Mouse (Mus musculus): ENCODE measurements at regions not wholly inside any gene's neighbourhood (a gene's known extent, or its start where the extent isn't known, plus 50 kb on each side); places are given as distances from the start of the nearest gene placed in this dataset.
"Not testable (repeated sequence)": the region's sequence is repeated elsewhere in the genome, so short reads cannot be mapped to it uniquely, and the experiment has no call there.

DNA sequence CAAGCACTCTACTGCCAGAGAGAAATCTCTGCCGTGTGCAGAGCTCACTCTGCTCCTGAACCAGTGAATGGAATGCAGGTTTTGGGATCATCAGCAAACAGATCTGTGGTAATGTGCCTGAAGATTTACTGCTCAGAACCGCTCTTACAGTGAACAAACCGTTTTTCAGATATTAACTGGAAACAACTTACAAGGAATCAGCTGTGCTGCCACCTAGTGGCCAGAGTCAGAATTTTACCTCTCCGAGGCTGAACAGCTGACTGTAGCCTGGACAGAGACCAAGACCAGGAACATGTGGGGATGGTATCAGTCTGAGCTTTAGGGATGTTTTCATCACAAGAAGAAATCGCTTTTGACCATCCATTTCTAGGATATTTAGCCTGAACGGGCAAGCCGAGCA is 65.3 kb downstream of the Gm15023 start:
- H3K4me3 ChIP-seq (ENCODE audit: insufficient read depth, low read depth, low read length); H3K27ac ChIP-seq (replicated peaks; ENCODE audit: insufficient read depth, low read depth, low read length); H3K36me3 ChIP-seq (ENCODE audit: control insufficient read depth, insufficient read depth, low read length); H3K4me1 ChIP-seq (ENCODE audit: control insufficient read depth, insufficient read depth, low read length); H3K27me3 ChIP-seq (ENCODE audit: control insufficient read depth, insufficient read depth, low read length); H3K79me2 ChIP-seq (ENCODE audit: control insufficient read depth, insufficient read depth, low read length); H3K9ac ChIP-seq (ENCODE audit: low read depth, low read length); DNase-seq (ENCODE audit: extremely low read depth, low read depth, low spot score): not testable (repeated sequence)
- WGBS, result 16% methylated on average over 6 of the region's 7 CpGs

DNA sequence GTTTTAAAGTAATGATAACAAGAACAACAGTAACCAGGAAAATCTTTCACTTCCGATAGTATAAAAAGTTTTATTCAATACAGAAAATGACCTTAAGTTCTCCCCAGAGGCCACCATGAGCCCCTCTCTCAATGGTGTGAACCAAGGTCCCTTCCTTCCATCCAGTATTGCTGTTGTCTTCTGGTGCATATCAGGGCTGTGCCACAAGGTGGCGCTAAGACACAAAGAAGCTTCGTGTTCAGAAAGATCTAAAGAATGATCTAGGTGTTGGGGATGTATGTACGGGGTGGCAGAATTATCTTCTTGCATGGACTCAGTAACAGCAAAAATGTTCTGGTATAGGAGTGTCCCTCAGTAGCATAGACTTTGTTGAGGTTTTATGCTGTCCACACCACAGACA is 66.6 kb downstream of the Gm15023 start:
- not testable (repeated sequence) for H3K4me1 ChIP-seq (ENCODE audit: control insufficient read depth, insufficient read depth, low read length); H3K79me2 ChIP-seq (ENCODE audit: control insufficient read depth, insufficient read depth, low read length); H3K36me3 ChIP-seq (ENCODE audit: control insufficient read depth, insufficient read depth, low read length); H3K4me3 ChIP-seq (ENCODE audit: insufficient read depth, low read depth, low read length); H3K27ac ChIP-seq (replicated peaks; ENCODE audit: insufficient read depth, low read depth, low read length); H3K9ac ChIP-seq (ENCODE audit: low read depth, low read length); H3K27me3 ChIP-seq (ENCODE audit: control insufficient read depth, insufficient read depth, low read length)
- WGBS, result 18% methylated on average over 4 of the region's 4 CpGs
- peak; percentile 14 for DNase-seq (ENCODE audit: extremely low read depth, low read depth, low spot score)

- TF ChIP-seq POLR2A (IDR thresholded peaks at IDR 0.05; ENCODE audit: extremely low read depth, insufficient read depth, low read length) (no peak), CTCF (IDR thresholded peaks at IDR 0.05; ENCODE audit: low read depth, low read length) (no peak)
- Histone ChIP-seq H3K79me2 (ENCODE audit: control insufficient read depth, insufficient read depth, low read length) (no peaks in the 10 kb centered on the region), H3K27me3 (ENCODE audit: control insufficient read depth, insufficient read depth, low read length) (no peaks in the 10 kb centered on the region), H3K27ac (replicated peaks; ENCODE audit: insufficient read depth, low read depth, low read length) (no peak overlapping the region), H3K4me3 (ENCODE audit: insufficient read depth, low read depth, low read length) (no peak overlapping the region), H3K36me3 (ENCODE audit: control insufficient read depth, insufficient read depth, low read length) (no peaks in the 10 kb centered on the region), H3K9ac (ENCODE audit: low read depth, low read length) (no peak overlapping the region), H3K4me1 (ENCODE audit: control insufficient read depth, insufficient read depth, low read length) (no peaks in the 10 kb centered on the region)
- DNase-seq (ENCODE audit: extremely low read depth, low read depth, low spot score), result no peak
- WGBS, result 63% methylated on average over 3 of the region's 3 CpGs
Observed at GRCm38 (mm10) chrX:135101594-135101993, 75.8 kb downstream of the Gm15023 start.

GRCm38 (mm10) chrX:135098101-135098500 is 79.3 kb downstream of the Gm15023 start:
- Histone ChIP-seq H3K79me2 (ENCODE audit: control insufficient read depth, insufficient read depth, low read length) (no peaks in the 10 kb centered on the region), H3K27ac (replicated peaks; ENCODE audit: insufficient read depth, low read depth, low read length) (no peak overlapping the region), H3K27me3 (ENCODE audit: control insufficient read depth, insufficient read depth, low read length) (no peaks in the 10 kb centered on the region), H3K36me3 (ENCODE audit: control insufficient read depth, insufficient read depth, low read length) (no peaks in the 10 kb centered on the region), H3K4me1 (ENCODE audit: control insufficient read depth, insufficient read depth, low read length) (no peaks in the 10 kb centered on the region), H3K4me3 (ENCODE audit: insufficient read depth, low read depth, low read length) (no peak overlapping the region), H3K9ac (ENCODE audit: low read depth, low read length) (no peak overlapping the region)
- TF ChIP-seq POLR2A (IDR thresholded peaks at IDR 0.05; ENCODE audit: extremely low read depth, insufficient read depth, low read length) (no peak), CTCF (IDR thresholded peaks at IDR 0.05; ENCODE audit: low read depth, low read length) (no peak)
- DNase-seq (ENCODE audit: extremely low read depth, low read depth, low spot score), result no peak

GRCm38 (mm10) chrX:135096206-135096605 is 81.2 kb downstream of the Gm15023 start:
- H3K36me3 ChIP-seq (ENCODE audit: control insufficient read depth, insufficient read depth, low read length), result no peaks in the 10 kb centered on the region
- TF ChIP-seq POLR2A (IDR thresholded peaks at IDR 0.05; ENCODE audit: extremely low read depth, insufficient read depth, low read length) (no peak), CTCF (IDR thresholded peaks at IDR 0.05; ENCODE audit: low read depth, low read length) (no peak)
- no peak for DNase-seq (ENCODE audit: extremely low read depth, low read depth, low spot score)
- no peaks in the 10 kb centered on the region for H3K4me1 ChIP-seq (ENCODE audit: control insufficient read depth, insufficient read depth, low read length)
- H3K27ac ChIP-seq (replicated peaks; ENCODE audit: insufficient read depth, low read depth, low read length), result no peak overlapping the region
- H3K27me3 ChIP-seq (ENCODE audit: control insufficient read depth, insufficient read depth, low read length), result no peaks in the 10 kb centered on the region
- no peak overlapping the region for H3K4me3 ChIP-seq (ENCODE audit: insufficient read depth, low read depth, low read length)
- no peak overlapping the region for H3K9ac ChIP-seq (ENCODE audit: low read depth, low read length)
- H3K79me2 ChIP-seq (ENCODE audit: control insufficient read depth, insufficient read depth, low read length), result no peaks in the 10 kb centered on the region
- WGBS, result 70% methylated on average over 3 of the region's 3 CpGs

GRCm38 (mm10) chrX:135091074-135091473 is 82.1 kb upstream of the Zmat1 start:
- H3K36me3 ChIP-seq (ENCODE audit: control insufficient read depth, insufficient read depth, low read length); H3K27me3 ChIP-seq (ENCODE audit: control insufficient read depth, insufficient read depth, low read length); H3K79me2 ChIP-seq (ENCODE audit: control insufficient read depth, insufficient read depth, low read length); H3K4me1 ChIP-seq (ENCODE audit: control insufficient read depth, insufficient read depth, low read length); H3K27ac ChIP-seq (replicated peaks; ENCODE audit: insufficient read depth, low read depth, low read length); H3K9ac ChIP-seq (ENCODE audit: low read depth, low read length); H3K4me3 ChIP-seq (ENCODE audit: insufficient read depth, low read depth, low read length): not testable (repeated sequence)
- DNase-seq (ENCODE audit: extremely low read depth, low read depth, low spot score), result peak; percentile 19
- TF ChIP-seq CTCF (IDR thresholded peaks at IDR 0.05; ENCODE audit: low read depth, low read length), result peak; percentile 75
- WGBS, result 7% methylated on average over 3 of the region's 3 CpGs

DNA sequence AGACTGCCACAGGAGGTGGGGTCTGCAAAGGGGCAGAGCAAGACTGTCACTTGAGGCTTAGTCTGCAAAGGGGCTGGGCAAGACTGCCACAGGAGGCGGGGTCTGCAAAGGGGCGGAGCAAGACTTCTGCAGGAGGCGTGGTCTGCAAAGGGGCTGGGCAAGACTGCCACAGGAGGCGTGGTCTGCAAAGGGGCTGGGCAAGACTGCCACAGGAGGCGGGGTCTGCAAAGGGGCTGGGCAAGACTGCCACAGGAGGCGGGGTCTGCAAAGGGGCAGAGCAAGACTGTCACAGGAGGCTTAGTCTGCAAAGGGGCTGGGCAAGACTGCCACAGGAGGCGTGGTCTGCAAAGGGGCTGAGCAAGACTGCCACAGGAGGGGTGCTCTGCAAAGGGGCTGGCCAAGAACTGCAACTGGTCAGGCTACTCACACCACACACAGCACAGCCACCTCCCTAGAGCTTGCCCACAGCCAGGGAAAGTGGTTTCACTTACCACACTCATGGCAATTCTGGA is 78.1 kb upstream of the Zmat1 start:
- not testable (repeated sequence) for H3K4me1 ChIP-seq (ENCODE audit: control insufficient read depth, insufficient read depth, low read length); H3K9ac ChIP-seq (ENCODE audit: low read depth, low read length); H3K4me3 ChIP-seq (ENCODE audit: insufficient read depth, low read depth, low read length); H3K36me3 ChIP-seq (ENCODE audit: control insufficient read depth, insufficient read depth, low read length); H3K79me2 ChIP-seq (ENCODE audit: control insufficient read depth, insufficient read depth, low read length); H3K27ac ChIP-seq (replicated peaks; ENCODE audit: insufficient read depth, low read depth, low read length); H3K27me3 ChIP-seq (ENCODE audit: control insufficient read depth, insufficient read depth, low read length)
- DNase-seq (ENCODE audit: extremely low read depth, low read depth, low spot score), result peak; percentile 25
- WGBS, result 29% methylated on average over 5 of the region's 7 CpGs

- H3K4me3 ChIP-seq (ENCODE audit: insufficient read depth, low read depth, low read length); H3K9ac ChIP-seq (ENCODE audit: low read depth, low read length); H3K36me3 ChIP-seq (ENCODE audit: control insufficient read depth, insufficient read depth, low read length); H3K4me1 ChIP-seq (ENCODE audit: control insufficient read depth, insufficient read depth, low read length); H3K27me3 ChIP-seq (ENCODE audit: control insufficient read depth, insufficient read depth, low read length); H3K79me2 ChIP-seq (ENCODE audit: control insufficient read depth, insufficient read depth, low read length); DNase-seq (ENCODE audit: extremely low read depth, low read depth, low spot score); H3K27ac ChIP-seq (replicated peaks; ENCODE audit: insufficient read depth, low read depth, low read length): not testable (repeated sequence)
- 39% methylated on average over 6 of the region's 9 CpGs for WGBS
Observed at GRCm38 (mm10) chrX:135086564-135086963, 77.6 kb upstream of the Zmat1 start.

GRCm38 (mm10) chrX:135085770-135086553 is 77.0 kb upstream of the Zmat1 start:
- not testable (repeated sequence) for H3K9ac ChIP-seq (ENCODE audit: low read depth, low read length); H3K4me3 ChIP-seq (ENCODE audit: insufficient read depth, low read depth, low read length); H3K79me2 ChIP-seq (ENCODE audit: control insufficient read depth, insufficient read depth, low read length); H3K36me3 ChIP-seq (ENCODE audit: control insufficient read depth, insufficient read depth, low read length); H3K4me1 ChIP-seq (ENCODE audit: control insufficient read depth, insufficient read depth, low read length); DNase-seq (ENCODE audit: extremely low read depth, low read depth, low spot score); H3K27ac ChIP-seq (replicated peaks; ENCODE audit: insufficient read depth, low read depth, low read length); H3K27me3 ChIP-seq (ENCODE audit: control insufficient read depth, insufficient read depth, low read length)
- WGBS, result 73% methylated on average over 13 of the region's 14 CpGs
